Mouse (Mus musculus) midbrain, postnatal 0 days (tissue): ENCODE data around the gene Hmga1b. TPM values are rescaled to one million over a fixed set of nuclear protein-coding genes. Genes with fewer than 3 reads are reported as not detected.
"Not testable (repeated sequence)": the region's sequence is repeated elsewhere in the genome, so short reads cannot be mapped to it uniquely, and the experiment has no call there.

ENCODE experiments used
- ATAC-seq: fragments of 200-750 bp; cut with Nextera tagmentation; 2 replicates; pipeline ENCODE4 v1.8.0; 2017; ENCODE audit warnings: moderate number of reproducible peaks, mild to moderate bottlenecking, moderate TSS enrichment, moderate library complexity; ENCODE audit not compliant: low FRiP score
- DNase-seq: peaks from one replicate; pipeline ENCODE4 v3.0.0-alpha.2; 2015; ENCODE audit warnings: low spot score
- H3K27ac ChIP-seq: fragments of 300-500 bp; sonication (generic); 2 replicates; pipeline ENCODE4 v1.5.1; 2014; ENCODE audit warnings: low read depth, mild to moderate bottlenecking, low read length, mixed read lengths
- H3K27me3 ChIP-seq: fragments of 300-500 bp; sonication (generic); 2 replicates; pipeline ENCODE4 v1.6.1; 2014; ENCODE audit warnings: low read length, control low read depth, mixed read lengths; ENCODE audit not compliant: insufficient read depth
- H3K36me3 ChIP-seq: fragments of 300-500 bp; sonication (generic); 2 replicates; pipeline ENCODE4 v1.6.1; 2014; ENCODE audit warnings: low read length, control low read depth, mixed read lengths; ENCODE audit not compliant: insufficient read depth
- H3K4me1 ChIP-seq: fragments of 300-500 bp; sonication (generic); 2 replicates; pipeline ENCODE4 v1.6.1; 2014; ENCODE audit warnings: mild to moderate bottlenecking, control low read depth, antibody characterized with exemption, low read length, mixed read lengths; ENCODE audit not compliant: insufficient read depth
- H3K4me2 ChIP-seq: fragments of 300-500 bp; sonication (generic); 2 replicates; pipeline ENCODE4 v1.6.1; 2014; ENCODE audit warnings: low read depth, mild to moderate bottlenecking, low read length, mixed read lengths; ENCODE audit not compliant: poor library complexity, severe bottlenecking
- H3K4me3 ChIP-seq: fragments of 300-500 bp; sonication (generic); 2 replicates; pipeline ENCODE4 v1.5.1; 2014; ENCODE audit warnings: low read depth, mild to moderate bottlenecking, low read length, moderate library complexity
- H3K9ac ChIP-seq: fragments of 300-500 bp; sonication (generic); replicated peaks from 2 replicates; pipeline ENCODE4 v1.6.1; 2014; ENCODE audit warnings: mild to moderate bottlenecking, low read length, moderate library complexity, mixed read lengths; ENCODE audit not compliant: poor library complexity, severe bottlenecking
- H3K9me3 ChIP-seq: fragments of 300-500 bp; sonication (generic); 2 replicates; pipeline ENCODE4 v1.6.1; 2016; ENCODE audit warnings: low read length, control low read depth
- CTCF ChIP-seq: IDR thresholded peaks from 2 replicates; pipeline ENCODE4 v1.5.1; 2016; ENCODE audit warnings: antibody characterized with exemption, mild to moderate bottlenecking
- WGBS: fragments of 180-500 bp; shearing (Covaris S2); extraction: QIAGEN DNeasy Blood & Tissue Kit; methylation state at CpG from one replicate; pipeline ENCODE4 v1.1.7; 2014; 5-methylcytosine and 5-hydroxymethylcytosine counted together
- polyA plus RNA-seq: library from polyadenylated mRNA; unstranded; fragments of >200 nt; fragmentation: Nextera tagmentation; extraction: Ambion mirVana; gene quantifications from 2 replicates; pipeline ENCODE4 v1.2.1, GENCODE M21; 2015
- total RNA-seq: library from RNA; depleted of rRNA; stranded (reverse); fragments of >200 nt; gene quantifications from 2 replicates; pipeline ENCODE4 v1.2.3, GENCODE M21; 2014

Hmga1b gene
- total and polyA plus RNA-seq, 2 experiments from 2014 or later, result 0.93 to 2.7 TPM

DNA sequence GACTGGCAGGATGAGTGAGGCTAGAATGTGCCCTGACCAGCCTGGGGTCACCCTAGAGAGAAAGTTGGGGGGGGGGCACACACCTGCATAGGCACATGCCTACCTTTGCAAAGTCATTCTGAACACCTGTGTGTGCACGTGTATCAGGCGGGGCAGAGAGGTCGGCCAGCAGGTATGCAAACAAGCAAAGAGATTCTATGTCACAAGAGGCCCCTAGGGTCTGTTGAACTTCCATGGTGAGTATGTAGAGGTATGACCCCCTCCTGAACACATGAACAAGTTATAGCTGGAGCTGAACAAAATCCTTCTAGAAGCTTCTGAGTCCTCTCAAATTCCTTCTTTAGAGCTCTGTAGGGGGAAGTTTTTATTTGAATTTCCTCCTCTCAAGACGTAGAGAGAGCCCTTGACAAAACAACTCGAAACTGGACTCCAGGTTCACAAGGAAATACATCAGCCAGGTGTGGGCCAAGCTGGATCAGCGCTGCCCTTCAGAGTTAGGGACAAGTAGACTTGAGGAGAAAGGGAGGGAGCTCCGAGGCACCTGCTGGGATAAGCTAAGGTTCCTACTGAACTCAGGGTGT, 18.4 kb upstream of the Hmga1b start:
- TF ChIP-seq CTCF, result no peak
- 80% methylated on average over 7 of the region's 7 CpGs for WGBS
- Histone ChIP-seq H3K27me3 (no peaks in the 10 kb centered on the region), H3K4me2 (no peak overlapping the region), H3K4me3 (no peak overlapping the region), H3K27ac (no peak overlapping the region), H3K9me3 (no peaks in the 10 kb centered on the region), H3K4me1 (no peaks in the 10 kb centered on the region), H3K36me3 (no peaks in the 10 kb centered on the region), H3K9ac (no peak overlapping the region)
- ATAC-seq, result no peak
- no peak for DNase-seq

DNA sequence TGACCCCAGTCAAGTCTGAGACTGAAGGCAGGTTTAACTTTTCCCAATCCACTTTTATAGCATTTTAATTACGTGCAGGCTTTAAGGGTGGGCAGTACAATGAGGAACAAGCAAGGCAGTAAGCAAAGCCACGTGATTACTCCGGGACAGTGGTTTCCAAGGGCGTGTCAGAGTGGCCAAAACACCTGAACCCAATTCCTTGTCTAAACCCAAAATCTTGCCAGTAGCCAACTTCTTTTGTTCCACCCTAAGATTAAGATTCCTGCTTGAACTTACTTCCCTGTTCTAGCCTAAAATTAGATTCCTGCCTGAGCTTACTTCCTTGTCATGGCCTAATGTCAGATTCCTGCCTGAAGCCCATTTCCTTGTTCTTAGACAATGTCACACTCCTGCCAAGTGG, 14.6 kb upstream of the Hmga1b start:
- ATAC-seq, result no peak
- TF ChIP-seq CTCF, result no peak
- 84% methylated on average over 4 of the region's 4 CpGs for WGBS

GRCm38 (mm10) chr11:120749430-120749829, 13.2 kb upstream of the Hmga1b start:
- Histone ChIP-seq H3K4me2 (no peak overlapping the region), H3K9me3 (no peaks in the 10 kb centered on the region), H3K9ac (no peak overlapping the region), H3K27me3 (no peaks in the 10 kb centered on the region), H3K36me3 (no peaks in the 10 kb centered on the region), H3K4me1 (no peaks in the 10 kb centered on the region), H3K27ac (no peak overlapping the region), H3K4me3 (no peak overlapping the region)
- no peak for DNase-seq
- ATAC-seq, result no peak
- peak; percentile 37 for TF ChIP-seq CTCF
- WGBS, result 60% methylated on average over 8 of the region's 8 CpGs

More for the DNA sequence above, 14.6 kb upstream of the Hmga1b start:
- no peaks in the 10 kb centered on the region for H3K27me3 ChIP-seq
- H3K9me3 ChIP-seq, result no peaks in the 10 kb centered on the region
- H3K4me2 ChIP-seq, result no peak overlapping the region
- H3K36me3 ChIP-seq, result no peaks in the 10 kb centered on the region
- no peak for DNase-seq
- no peak overlapping the region for H3K9ac ChIP-seq
- H3K4me1 ChIP-seq, result no peaks in the 10 kb centered on the region
- H3K27ac ChIP-seq, result no peak overlapping the region
- no peak overlapping the region for H3K4me3 ChIP-seq

- Histone ChIP-seq H3K4me3 (no peak overlapping the region), H3K9me3 (no peaks in the 10 kb centered on the region), H3K27me3 (no peaks in the 10 kb centered on the region), H3K4me1 (no peaks in the 10 kb centered on the region), H3K36me3 (no peaks in the 10 kb centered on the region), H3K27ac (no peak overlapping the region), H3K4me2 (no peak overlapping the region), H3K9ac (no peak overlapping the region)
- 70% methylated on average over 4 of the region's 4 CpGs for WGBS
- ATAC-seq (no peak), DNase-seq (no peak)
- TF ChIP-seq CTCF, result no peak
These were observed 11.0 kb upstream of the Hmga1b start for GRCm38 (mm10) chr11:120751606-120752005.

- Histone ChIP-seq H3K9ac (no peak overlapping the region), H3K27me3 (no peaks in the 10 kb centered on the region), H3K4me2 (no peak overlapping the region), H3K36me3 (no peaks in the 10 kb centered on the region), H3K9me3 (no peaks in the 10 kb centered on the region), H3K4me3 (no peak overlapping the region), H3K27ac (no peak overlapping the region), H3K4me1 (no peaks in the 10 kb centered on the region)
- no peak for ATAC-seq
- TF ChIP-seq CTCF, result no peak
- no peak for DNase-seq
- WGBS, result 90% methylated on average over 9 of the region's 9 CpGs
These were observed 2.4 kb upstream of the Hmga1b start for GRCm38 (mm10) chr11:120760236-120760635.

DNA sequence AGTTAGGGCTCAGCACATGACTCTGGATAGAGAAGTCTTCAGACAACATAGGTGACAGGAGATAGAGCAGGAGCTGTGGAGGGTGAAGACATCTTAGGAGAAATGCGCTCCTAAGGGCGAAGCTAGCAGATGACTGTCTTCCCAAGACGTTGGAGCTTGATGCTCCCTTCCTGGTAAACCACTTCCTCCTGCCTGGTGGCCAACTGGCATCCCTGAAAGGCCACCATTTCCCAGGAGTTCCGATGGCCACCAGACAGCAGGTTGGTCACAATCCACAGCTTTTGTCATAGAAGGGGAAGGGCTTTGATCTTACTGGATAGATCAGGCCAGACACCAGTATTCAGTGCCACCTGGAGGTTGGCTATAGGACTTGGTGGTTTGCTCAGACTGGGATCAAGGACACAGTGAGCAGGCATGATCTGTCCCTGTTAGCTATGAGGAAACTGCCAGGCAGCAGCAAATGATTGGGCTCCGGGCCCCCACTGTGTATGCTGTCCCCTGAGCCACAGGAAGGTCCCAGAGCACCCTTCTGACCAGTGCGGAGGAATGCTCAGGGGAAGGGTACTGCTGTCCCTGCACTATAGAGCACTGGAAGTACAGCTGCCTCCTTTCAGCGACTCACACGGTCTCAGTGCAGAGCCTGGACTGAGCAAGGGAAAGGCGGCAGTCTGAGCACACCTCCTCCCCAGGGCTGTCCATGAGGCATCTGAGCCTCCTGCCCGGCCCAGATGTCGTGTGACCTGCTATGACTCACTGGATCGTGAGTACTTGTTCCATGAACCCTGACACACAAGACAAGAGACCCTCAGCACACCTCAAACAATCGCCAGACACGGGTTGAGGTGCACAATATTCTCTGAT, 553 bp upstream of the Hmga1b start:
- H3K9me3 ChIP-seq, result no peaks in the 10 kb centered on the region
- no peaks in the 10 kb centered on the region for H3K27me3 ChIP-seq
- 75% methylated on average over 14 of the region's 14 CpGs for WGBS
- H3K4me1 ChIP-seq, result no peaks in the 10 kb centered on the region
- no peak for TF ChIP-seq CTCF
- ATAC-seq (no peak), DNase-seq (no peak)
- H3K36me3 ChIP-seq, result no peaks in the 10 kb centered on the region
- H3K9ac ChIP-seq, result no peak overlapping the region
- H3K4me3 ChIP-seq, result no peak overlapping the region
- no peak overlapping the region for H3K4me2 ChIP-seq
- H3K27ac ChIP-seq, result no peak overlapping the region

GRCm38 (mm10) chr11:120763121-120763999, 766 bp downstream of the Hmga1b start:
- not testable (repeated sequence) for H3K4me1 ChIP-seq, H3K27ac ChIP-seq, H3K4me3 ChIP-seq, H3K4me2 ChIP-seq, H3K9me3 ChIP-seq, DNase-seq, H3K27me3 ChIP-seq, H3K9ac ChIP-seq, H3K36me3 ChIP-seq
- 14% methylated on average over 4 of the region's 23 CpGs for WGBS
- 0 out of 2 replicates have a peak, but pooled peaks have one; percentile 23 for ATAC-seq

DNA sequence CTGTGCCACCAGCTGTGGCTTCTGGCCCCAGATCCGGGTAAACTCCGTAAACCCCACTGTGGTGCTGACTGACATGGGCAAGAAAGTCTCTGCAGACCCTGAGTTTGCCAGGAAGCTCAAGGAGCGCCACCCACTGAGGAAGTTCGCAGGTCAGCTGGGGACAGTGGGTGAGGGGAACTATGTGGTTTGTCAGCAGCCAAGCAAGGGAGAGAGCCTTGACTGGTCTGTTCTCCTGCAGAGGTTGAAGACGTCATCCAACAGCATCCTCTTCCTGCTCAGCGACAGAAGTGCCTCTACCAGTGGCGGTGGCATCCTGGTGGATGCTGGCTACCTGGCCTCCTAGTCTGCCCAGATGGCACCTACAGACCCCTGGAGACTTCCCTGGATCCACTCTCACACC, 4.4 kb downstream of the Hmga1b start:
- not testable (repeated sequence) for DNase-seq, H3K9me3 ChIP-seq, H3K4me1 ChIP-seq, H3K36me3 ChIP-seq, H3K4me3 ChIP-seq, H3K4me2 ChIP-seq, H3K9ac ChIP-seq, H3K27ac ChIP-seq, H3K27me3 ChIP-seq, ATAC-seq
- 65% methylated on average over 3 of the region's 7 CpGs for WGBS
